Mouse (Mus musculus): ENCODE measurements around the gene D6Ertd527e.

D6Ertd527e gene

DNA sequence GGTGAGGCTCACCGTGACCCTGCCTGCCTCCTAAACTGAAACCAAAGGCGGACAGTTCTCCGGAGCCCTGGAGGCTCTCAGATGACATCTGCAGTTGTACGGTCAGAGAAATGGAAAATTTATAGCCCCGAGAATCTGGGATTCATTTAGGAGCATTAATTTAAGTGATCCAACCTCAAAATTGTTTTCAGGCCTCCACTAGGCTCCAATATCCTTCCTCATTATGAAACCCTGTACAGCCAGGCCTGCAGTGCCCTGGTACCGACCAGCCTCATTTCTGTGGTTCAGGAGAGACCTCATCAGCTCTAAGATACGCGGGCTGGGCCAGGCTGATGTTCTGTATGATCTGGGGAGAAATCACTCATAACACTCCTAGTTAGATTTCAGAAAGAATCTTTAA lies 46.9 kb downstream of the D6Ertd527e start:
- no peak for DNase-seq (ENCODE audit: low spot score in 2 of 2)

DNA sequence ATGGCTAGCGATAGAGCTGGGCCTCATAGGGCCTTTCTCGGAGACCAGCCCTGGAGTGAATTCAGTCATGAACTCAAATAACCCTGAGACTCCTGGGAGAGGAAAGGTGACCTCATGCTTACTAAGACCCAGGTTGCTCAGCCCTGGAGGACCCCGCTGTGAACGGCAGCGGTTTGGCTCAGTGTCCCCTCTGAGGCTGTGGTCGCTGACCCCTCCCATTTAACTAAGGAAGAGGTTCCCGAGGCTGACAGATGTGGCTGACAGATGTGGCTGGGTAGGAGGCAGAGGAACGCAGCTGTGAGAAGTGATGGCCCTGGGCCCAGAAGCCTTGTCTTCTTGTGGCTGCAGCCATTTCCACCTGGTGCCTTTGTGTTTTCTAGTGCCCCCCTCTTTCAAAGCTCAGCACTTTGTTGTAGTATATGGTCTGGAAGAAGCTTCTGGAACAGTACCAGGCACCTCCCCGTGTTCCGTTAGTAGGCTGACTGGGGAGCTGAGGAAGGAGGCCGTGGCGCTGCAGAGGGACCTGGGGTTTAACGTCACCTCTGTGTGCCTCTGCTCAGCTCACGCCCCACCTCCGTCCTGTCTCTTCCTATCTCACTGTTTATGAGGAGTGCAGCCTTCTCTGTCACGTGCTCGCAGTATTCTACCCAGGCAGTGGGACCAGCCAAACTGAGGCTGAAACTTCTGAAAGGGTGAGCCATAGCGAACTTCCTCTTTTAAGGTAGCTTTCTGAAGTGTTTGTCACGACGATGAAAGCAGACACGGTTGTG lies 48.1 kb downstream of the D6Ertd527e start:
- DNase-seq (ENCODE audit: low spot score in 2 of 2): no peak

DNA sequence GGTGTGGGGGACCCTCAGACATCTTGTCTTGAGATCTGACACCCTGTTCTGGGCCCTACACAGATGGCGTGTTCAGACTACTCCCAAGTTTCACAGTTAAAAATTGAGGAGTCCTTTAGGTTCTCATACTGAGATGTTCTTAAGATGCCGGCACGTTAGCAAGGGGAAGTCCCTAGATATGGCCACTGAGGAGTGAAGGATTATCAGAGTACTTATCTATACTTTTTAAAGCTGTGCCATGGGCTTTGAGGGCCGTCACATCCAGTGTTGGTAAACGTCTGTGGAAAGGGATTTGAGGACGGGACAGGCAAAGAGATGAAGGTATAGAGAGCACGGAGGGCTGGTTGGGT lies 48.7 kb downstream of the D6Ertd527e start:
- DNase-seq (ENCODE audit: low spot score in 2 of 2): no peak

DNA sequence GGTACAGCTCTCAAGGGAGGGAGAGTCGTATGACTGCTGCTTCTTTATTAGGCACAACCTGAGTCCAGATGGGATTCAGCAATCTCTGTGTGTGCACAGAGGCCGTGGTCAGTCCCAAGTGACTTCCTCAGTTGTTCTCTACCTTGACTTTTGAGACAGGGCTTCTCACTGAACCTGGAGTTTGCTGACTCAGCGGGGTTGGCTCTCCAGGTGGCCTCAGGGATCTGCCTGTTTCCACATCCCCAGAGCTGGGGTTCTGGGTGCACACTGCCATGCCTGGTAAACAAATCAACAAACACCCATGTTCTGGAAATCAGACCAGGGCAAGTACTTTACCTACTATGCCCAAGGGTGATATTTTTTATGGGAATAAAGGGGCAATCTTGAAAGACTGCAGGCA lies 49.3 kb downstream of the D6Ertd527e start:
- DNase-seq (ENCODE audit: low spot score in 2 of 2): no peak

DNA sequence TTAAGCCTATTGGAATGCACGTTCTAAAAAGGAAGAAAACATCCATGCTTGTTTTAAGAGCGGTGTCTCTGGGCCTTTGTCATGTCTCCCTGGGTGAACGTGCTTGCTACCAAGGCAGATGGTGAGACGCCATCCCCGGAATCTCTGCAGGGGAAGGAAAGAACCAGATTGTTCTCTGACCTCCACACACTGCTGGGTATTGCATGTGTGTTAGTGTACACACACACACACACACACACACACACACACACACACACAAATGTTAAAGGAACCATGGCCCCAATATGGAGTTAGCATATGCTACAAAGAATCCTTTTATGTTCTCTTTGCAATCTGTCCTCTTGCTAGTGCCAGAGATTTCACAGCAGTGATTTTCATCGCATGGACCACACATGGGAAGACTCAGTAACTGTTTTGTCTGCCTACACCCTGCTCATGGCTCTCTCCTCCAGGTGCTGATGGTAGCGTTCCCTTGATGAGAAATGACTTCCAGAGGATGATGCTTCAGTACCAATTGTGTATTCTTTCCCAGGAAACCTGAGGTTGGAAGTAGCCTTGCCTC lies 53.6 kb downstream of the D6Ertd527e start:
- DNase-seq (ENCODE audit: low spot score in 2 of 2): no peak

DNA sequence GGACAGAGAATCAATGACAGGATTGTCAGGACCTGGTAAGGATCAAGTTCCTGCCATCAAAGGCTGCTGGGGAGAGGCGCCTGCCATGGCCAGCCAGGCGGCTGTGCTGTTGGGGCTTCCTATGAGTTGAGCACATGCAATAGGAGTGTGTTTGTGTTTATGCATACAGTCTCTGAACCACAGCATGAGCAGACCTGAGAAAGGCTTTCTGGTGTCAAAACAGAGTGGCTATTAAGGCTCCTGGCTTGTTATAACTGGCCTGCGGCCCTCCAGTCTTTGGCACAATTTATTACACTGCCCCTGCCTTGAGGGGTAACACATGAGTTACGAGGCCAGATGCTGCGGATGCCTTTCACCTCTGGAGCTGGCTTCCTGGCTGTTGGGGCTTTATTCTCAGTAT lies 55.6 kb downstream of the D6Ertd527e start:
- no peak for DNase-seq (ENCODE audit: low spot score in 2 of 2)

DNA sequence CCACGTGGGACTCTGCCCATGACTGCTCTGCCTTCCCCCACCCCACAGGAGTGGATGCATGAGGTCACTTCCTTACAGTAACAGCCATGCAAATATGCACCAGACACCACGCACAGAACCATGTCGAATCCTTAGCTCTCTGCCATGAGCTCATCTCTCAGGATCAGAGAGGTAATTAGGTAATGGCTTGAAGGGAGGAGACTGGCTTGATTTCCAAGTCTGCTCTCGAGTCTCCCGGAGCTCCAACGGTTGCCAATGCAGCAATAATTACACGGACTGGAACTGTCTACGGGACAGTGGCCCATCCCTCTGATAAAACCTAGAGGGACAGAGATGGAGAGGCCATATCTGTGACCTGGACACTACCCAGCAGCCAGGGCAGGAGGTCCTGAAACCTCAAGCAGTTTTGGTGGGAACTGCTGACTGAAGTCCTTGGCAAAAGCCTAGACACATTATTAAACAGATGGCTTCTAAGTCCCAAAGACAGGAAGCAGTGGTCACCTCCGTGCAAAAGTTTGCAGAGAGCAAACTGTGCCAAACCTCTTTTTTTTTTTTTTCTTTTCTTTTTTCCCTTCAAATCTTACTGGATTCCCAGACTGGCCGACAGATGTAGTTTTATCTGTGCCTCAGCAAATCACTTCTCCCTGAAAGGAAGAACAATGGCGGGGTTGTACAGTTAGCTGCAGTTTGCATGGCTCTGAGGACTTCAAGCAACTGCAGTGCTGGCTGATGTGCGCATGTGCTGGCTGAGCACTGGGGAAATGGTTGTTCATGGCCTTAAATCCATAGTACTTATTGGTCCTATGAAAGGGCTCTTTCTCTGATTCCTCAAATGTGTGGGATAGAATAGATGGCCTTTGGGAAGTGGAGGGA lies 57.1 kb downstream of the D6Ertd527e start:
- DNase-seq (ENCODE audit: low spot score in 2 of 2): no peak
